Mouse (Mus musculus) adrenal gland, postnatal 25 days (tissue): ENCODE measurements around the gene Sdk2. TPM values are rescaled to one million over a fixed set of nuclear protein-coding genes. Genes with fewer than 3 reads are reported as not detected.

ENCODE experiments used
- DNase-seq: peaks from one replicate; pipeline ENCODE4 v3.0.0; 2021; ENCODE audit warnings: mixed read lengths
- total RNA-seq: library from RNA; stranded (reverse); gene quantifications from 2 replicates; pipeline ENCODE4 v1.2.3, GENCODE M21; 2021

Gene Sdk2
- total RNA-seq, 1 experiment from 2014 or later, result 1.5 TPM

DNA sequence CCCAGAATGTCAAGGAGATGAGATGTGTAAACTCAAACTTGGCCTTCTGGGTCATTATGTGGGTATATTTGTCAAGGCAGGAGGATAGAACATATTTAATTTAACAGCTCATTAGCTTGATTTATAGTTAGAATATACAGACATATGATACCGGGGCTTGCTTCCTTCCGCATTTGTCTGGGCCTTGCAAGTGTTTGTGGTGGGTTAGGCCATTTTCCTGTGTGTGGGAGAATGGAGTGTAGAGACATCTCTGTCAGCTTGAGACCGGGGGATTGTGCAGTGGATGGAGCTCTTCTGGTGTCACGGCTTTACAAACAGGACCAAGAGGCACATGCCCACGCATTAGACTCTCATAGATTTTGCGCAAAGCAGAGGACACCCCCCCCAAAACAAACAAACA is 235.2 kb downstream of the Sdk2 start:
- no peak for DNase-seq

DNA sequence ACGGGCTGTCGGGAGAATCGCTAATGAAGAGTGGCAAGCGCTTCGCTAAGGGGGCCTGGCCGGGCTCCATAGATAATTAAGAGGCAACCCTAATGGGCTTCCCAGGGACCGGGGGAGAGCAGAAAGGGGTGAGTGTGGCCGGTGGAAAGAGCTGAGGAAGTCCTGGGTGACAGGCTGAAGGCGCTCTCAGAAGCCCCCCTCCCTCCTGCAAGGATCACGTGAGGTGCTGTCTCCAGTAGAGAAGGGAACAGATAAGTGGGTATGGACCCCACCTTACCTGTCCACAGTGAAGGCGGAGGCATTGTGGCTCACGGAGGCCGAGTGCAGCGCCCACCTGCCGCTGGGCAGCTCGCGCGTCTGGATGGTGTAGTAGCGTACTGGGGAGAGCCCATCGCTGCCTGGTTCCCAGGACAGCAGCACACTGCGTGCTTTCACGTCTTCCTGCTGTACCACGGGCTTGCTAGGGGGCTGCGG is 238.7 kb downstream of the Sdk2 start:
- no peak for DNase-seq

DNA sequence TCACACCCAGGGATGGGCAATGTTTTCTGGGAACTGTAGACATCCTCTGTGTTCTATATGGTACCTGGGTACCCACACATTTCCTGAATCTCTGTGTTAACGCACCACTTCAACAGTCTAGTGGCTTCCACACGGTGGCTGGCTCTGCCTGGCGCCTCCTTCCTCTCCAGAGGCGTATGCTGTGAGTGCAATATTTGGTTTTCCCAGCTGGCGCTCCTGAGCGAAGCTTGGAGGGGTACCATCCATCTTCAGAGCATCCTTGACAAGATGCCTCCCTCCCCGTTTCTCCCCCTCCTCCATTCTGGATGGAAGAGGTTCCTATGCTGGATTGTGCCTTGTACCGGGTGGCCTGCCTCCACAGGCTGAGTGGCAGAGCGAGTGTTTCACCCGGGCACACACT is 246.8 kb downstream of the Sdk2 start:
- no peak for DNase-seq

DNA sequence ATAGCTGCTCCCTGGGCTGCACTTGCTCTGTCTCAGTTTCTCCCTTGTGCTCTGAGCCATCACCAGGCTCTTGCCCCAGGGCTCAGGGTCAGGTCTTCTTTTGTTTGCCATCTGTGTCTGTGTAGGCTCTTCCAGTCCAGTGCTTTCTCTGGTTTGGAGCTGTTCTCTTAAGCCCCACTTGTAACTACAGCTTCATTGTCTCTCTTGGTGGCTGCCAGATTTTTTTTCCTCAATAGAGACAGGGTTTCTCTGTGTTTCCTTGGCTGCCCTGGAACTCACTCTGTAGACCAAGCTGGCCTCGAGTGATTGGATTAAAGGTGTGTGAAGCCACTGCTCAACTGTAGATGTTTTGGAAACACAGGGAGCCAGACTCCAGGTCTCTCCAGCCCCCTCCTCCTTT is 247.8 kb downstream of the Sdk2 start:
- no peak for DNase-seq

DNA sequence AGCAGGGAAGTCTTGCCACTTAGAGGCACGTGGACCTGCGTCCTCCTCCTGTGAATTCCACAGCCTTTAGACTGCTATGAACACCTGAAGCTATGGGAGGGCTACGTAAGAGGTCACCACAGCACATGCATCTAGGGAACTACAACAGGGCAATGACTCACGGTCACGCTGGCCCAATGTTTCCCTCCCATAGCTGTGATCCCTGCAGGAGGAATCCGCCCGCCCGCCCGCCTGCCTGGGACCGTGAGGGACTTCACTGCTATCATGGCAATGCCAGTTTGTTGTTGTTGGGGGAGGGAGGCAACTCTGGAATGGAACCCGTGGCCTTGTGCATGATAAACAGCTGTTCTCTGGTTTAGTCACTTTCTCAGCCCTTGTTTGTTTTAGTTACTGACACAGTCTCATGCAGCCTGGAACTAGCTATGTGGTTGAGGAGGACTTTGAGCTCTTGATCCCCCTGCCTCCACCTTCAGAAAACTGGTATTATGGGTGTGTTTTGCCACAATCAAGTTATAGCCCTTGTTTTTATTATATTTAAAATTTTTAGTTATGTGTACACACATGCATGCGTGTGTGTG is 249.8 kb downstream of the Sdk2 start:
- DNase-seq, result peak; percentile 67

DNA sequence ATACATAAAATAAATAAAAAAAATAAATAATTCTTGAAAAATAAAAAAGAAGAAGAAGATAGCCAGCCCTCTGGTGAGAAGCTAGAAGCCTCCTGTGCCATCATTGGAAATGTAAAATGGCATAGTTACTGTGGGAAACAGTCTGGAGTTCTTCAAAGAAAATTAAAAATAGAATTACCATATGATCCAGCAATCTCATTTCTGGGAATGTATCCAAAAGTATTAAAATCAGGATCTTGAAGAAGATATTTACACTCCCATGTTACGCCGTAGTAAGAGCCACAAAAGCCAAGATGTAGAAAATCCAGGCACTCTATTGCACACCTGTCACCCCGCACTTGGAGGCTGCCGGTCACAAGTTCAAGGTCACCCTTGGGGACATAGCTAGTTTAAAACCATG is 250.4 kb downstream of the Sdk2 start:
- DNase-seq, result no peak

DNA sequence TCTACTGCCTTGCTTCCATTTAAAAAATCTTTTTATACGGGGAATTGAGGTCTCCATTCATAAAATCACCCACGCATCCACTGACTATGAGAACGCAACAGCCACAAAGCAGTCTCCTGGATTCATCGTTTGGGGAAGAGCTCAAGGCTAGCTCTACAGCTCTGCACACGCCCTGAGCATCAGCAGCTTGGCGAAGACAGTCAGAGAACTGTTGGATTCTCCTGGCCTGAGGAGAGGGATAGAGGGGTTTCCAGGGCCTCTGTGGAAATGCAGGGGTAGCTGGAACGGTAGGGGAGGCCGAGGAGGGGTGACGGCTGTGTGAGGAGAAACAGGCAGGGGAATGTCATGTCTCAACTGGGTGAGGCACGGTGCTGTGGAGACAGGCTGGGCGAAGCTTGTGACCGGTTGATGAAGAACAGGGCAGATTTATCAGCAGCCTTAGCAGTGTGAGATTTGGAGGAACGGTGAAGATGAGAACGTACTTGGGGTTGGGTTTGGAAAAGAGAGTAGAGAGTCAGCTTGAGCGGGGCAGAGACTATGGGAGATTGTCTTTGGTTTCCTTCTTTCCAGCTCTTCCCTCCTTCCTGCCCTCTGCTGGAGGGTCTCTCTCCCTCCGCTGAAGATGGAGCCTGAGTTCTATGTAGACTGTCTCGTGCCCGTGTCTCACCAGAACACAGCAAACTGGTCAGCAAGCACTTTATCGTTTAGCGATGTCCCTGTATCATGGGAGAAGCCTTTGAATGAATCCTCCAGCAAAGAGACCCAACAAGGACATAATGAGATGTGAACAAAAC is 255.1 kb downstream of the Sdk2 start:
- DNase-seq, result no peak

DNA sequence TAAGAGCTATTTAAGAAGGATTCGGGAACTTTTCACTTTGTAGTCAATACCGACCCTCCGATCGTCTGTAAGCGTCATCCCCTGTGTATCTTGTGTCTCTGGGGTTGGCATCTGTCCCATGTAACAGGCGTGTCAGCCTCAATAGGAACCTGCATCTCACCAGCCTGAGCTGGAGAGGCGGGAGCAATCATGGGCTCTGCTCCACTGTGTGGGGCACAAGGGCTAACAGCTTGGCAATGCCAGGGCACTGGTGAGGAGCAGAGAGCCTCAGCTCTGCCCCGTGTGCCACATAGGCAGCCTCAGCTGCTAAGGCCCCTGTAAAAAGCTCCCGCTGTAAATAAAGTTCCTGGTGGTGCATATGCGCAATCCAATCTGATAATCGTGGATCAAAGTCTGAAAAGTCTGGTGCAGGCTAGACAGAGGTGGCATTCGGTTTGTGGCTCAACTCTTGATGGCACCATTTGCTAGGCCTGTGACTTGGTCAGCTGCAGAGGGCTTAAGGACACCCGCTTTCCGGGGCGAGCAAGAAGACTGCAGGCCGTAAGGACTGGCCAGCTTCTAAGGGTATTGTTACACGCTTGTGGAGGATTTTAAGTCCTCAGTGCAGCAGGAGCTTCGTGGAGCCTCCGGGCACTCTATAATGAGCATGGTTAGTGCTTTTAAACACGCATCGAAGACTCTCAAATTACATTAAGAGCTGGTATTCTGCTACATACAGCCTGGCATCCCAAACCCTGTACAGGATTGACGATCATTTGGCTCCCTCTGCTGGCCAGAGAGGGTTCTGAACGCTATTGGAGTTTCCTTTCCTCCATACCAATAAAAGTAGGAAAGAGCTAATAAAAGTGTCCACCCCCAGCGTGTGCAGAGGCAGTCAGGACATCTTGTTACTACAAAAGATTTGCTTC is 256.0 kb downstream of the Sdk2 start:
- DNase-seq, result peak; percentile 80

DNA sequence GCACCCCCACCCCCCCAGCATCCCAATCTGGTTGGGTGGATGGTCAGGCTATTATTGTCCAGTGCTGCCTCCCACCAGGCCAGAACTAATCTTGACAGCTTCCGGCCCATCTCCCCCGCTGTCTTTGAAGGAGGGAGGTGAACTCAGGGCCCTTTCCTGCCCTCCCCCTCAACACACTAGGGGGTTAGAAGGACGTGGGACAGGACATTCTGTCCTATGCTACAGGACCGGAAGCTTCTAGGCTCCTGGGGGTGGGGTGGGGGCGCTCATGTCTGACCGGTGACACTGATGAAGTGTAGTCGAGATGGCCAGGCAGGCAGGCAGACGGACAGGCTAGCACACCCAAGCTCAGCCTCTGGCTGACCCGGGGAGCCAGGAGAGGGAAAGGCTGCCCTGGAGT is 259.8 kb downstream of the Sdk2 start:
- peak; percentile 31 for DNase-seq

DNA sequence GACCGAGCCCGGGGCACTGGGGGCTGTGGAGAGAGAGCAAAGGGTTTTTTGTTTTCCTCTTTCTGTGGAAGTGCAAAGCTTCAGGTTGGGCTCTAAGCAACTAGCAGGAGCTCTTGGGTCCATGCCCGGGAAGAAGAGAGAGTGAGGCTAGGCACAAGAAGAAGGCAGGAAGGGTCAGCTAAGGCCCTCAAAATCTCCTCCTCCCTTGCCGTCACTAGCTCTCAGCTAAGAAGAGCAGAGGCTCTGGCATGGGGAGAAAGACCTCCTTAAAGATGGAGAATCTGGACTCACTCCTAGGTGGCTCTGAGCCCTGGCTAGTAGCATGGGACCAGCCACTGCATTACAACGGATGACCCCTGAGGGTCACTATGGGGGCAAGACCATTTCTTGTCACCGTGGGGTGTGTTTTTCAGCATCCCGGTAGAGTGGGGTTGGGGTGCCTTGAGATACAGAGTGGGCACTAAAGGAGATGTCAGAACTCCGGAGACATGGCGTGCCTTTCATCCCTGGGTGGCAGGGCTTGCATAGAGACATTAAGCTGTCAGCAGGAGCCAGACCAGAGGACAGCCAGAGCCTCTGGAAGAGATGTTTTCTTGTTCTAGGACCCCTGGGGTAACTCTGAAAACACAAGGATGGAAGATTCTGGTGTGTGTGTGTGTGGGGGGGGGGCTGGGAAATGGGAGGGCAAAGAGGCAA is 260.3 kb downstream of the Sdk2 start:
- DNase-seq, result no peak

DNA sequence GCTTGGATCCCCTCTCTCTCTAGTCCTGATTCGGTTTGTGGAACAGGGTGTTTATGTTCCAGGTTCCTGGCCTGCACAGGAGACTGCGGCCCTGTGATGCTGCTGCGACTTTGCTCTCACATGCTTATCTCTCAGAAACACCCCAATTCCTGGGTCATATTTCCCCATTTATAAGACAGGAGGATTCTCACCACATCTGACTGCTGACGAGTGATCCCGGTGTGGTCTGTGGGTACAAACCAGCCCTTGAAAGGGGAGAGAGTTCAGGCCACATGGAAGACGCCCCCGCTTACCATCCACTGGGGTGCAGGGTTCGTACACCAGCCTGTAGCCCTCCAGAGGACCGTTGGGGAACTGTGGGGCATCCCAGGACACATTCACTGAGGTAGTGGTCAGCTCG is 260.9 kb downstream of the Sdk2 start:
- no peak for DNase-seq

DNA sequence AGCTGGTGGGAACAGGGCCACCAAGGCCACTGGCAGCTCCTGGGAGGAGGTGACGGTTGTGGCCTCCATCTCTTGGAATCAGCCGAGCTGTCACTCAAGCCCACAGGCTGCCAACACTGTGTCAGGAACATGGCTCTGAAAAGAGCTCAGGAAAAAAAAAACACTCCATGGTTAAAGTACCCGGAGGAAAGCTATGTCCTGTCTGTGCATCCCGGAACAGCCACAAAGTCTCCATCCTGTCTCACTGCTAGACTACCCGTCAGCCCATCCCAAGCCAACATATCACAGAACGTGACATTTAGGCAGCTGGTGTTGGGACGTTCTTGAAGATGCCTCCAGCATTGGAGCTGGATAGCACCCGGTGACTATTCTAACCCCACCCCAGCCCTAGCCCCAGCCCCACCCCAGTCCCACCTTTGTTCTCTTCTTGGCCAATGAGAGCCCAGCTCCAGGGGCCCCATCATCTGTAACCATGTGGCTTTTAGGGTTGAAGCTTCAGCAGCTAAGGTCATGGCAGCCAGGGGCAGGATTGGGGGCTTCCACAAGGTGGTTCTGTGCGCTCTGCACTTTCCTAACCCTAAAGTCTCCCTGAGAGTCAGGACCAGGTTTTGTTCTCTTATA is 263.4 kb downstream of the Sdk2 start:
- peak; percentile 44 for DNase-seq

DNA sequence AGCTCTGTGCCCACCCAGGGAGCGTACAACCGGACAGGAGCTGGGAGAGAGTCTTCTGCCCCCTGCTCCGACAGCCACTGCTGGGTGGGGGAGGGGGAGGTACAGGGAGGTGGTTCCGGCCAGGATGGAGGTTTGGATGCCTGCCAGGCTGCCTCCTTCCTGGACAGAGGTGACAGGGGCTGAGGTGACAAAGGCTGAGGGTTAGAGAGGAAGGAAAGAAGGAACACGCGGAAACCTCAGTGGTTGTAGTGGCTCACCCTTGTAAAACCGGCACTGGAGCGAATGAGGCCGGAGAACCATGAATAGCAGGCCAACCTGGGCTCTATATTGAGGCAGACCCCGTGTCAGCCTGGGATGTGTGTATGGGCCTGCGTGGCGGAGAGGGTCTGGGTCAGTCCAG is 264.4 kb downstream of the Sdk2 start:
- DNase-seq, result peak; percentile 71

DNA sequence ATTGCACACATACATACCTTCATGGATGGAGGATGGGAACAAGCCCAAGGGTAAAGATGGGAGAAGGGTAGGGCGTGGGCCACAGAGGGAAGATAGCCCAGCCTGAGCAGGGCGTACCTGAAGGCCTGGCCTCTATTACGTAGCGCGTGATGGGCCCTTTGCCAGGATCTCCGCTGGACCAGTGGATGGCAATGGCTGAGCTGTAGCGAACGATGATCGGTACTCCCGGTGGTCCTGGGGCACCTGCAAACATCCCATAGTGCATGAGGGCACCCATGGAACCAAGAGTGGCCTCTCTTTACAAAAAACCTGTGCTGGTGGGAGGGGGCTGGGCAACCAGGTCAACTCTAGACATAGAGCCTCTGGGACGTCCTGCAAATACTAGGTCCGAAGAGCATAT is 266.8 kb downstream of the Sdk2 start:
- DNase-seq, result no peak

DNA sequence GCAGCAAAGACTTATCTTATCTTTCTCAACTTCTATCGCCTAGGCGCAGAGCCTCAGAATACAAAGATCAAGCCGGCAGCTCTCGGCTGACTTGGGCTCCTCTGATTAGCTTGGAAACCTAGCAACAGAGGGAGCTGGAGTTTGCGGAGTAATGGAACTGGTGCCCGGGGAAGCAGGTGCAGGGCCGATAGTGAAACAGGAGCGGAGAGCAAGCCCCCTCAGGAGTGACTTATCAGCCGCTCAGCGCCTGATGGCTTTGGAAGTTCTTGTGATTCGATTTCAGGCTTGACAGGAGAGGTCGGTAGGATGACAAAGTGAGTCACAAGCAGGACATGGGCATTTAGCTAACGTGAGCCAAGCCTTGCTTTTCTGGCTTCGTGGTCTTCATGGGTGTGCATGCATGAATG is 267.8 kb downstream of the Sdk2 start:
- DNase-seq, result no peak

DNA sequence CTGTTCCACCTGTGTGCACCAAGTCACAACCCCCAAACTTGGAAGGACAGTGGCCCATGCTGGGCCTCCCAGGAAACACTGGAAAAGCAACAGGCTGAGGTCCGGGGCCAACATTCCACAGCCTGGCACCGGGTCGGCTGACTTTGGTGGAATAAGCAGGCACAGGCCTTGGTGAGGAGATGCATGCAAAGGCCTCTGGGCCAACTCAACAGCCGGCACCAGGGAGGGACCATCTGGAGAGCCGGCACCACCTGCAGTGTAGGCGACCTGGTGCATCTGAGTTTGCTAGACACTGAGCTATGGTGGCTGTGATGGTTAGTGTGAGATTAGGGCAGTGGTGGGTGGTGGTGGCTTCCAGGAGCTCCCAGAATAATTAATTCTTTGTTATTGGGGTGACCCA is 268.8 kb downstream of the Sdk2 start:
- DNase-seq, result no peak

DNA sequence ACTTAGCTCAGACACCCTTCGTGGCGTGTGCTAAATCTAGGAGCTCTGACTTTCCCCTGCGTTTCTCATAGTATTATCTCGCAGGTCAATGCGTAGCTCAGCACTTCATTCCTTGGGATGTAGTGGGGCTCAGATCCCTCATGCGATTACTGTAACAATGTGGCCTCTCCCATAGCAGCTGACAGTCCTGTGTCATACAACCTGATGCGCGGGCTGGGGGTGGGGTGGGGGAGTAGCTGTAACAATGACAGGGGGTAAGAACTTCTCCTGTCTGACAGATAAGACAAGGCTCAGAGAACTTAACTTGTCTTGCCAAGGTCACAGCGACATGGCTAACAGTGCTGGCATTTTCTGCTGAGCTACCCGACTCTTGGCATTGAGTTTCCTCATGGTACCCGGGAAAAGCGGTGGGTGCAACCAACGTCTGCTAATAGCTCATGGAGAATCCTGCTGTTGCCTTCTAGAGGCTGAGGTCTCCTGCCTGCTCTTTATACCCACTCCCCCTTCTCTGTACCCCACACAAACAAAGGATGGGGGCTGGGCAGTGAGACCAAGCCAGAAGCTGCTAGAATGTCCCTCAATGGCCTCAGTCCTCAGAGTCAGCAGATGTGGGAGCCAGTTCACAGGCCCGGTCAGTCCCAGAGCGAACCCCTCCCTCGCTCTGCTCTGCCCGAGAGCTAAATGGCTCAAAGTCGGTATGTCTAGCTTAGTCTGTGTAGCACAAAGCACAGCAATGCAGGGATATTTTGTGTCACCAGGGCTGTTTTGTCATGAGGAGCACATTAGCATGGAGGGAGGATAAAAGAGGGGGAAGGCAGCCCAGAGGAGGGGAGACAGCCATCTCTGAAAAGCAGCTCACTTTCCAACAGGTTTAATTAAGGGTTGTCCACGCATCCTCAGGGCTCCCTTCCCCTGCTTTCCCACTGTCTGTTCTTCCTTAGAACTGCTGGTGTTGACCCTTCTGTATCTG is 269.5 kb downstream of the Sdk2 start:
- no peak for DNase-seq

DNA sequence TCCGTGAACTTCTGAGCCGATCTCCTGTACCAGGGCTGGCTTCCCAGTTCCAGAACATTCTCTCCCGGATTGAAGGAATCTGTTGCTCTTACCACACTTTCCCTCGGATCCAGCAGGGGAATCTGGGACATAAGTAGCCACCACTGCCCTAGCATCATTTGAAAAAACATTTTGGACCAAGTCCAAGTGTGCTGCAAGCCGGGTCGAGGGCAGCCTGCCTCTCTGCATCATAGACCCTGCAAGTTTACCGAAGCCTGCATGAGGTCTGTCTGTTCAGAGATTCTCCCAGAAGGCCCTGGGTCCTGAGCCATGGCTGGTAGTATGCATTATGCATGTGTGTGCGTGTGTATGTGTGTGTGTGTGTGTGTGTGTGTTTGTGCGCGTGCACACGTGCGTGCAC is 271.0 kb downstream of the Sdk2 start:
- DNase-seq, result no peak

DNA sequence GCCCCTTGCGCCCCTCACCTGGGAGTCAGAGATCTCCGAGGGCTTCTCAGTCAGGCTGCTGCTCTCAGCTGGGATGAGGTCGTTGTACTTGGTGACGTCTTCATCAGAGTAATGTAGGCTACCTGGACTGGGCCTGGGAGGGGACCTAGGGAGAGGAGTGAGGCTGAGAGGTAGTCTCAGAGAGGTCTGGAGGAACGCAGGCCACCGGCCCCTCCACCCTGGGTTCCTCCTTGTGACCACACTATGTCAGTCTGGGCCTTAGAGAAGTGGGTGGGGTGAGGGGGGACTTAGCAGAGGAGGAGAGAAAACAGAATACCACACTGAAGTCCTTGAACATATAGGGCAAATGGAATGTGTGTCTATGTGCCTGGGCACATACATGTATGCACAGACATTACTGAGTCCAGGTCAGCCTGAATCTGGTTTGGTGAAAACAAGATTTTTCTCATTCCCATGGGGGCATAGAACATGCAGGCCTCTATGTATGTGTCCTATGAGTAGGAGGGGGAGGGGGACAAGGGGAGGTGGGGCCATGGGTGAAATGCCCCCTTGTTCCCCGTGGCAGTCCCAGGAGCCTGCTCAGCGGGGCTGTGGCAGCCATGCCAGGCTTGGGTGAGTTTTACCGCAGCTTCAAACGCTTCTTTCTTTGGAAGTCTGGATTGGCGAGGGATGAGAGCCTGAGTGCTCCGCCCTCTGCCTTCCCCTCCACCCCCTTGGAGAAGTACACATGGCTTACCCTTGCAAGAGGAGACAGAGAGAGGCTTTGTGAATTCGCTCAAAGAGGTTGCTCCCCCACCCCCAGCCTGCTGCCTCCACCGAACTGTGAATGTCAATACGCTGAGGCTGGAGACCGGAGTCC is 275.3 kb downstream of the Sdk2 start:
- DNase-seq, result no peak

DNA sequence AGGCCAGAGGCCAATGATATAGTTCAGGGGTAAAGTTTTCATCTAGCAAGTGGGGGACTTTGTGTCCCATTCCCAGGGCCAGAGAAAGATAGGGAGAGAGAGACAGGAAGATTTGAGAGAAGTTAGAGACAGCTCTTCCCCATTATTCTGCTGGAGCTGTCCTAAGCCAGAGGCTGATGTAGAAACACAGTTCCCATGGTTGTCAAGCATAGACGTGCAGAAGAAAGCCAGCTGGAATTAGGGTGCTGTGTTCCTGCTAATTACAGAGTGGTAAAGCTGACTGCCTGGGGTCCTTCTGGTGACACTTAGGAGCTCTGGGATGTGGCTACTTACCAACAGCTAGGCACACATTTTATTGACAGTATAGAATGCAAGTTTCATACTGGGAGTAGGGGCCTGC is 277.7 kb downstream of the Sdk2 start:
- no peak for DNase-seq
